Mouse (Mus musculus): Measurements from ENCODE around the gene Veph1.

DNA sequence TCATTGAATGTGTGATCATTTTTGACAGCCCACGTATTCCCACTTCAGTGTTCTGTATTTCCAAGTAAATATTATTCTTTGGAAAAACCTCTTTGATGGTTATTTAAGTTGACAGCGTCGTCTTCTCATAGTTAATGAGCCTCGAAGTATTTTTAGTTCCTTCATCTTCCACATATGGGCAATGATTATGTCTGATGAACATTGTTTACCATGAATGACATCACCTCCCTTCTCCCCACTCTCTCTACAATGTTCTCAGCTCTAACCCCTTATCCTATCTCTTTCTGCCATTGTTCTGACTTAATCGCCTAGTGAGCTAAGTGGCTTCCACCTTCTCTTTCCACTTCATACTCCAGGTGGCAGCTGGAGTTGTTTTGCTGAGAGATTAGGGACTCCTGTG lies 261.4 kb downstream of the Veph1 start:
- TF ChIP-seq CTCF (conservative IDR thresholded peaks at IDR 0.05; ENCODE audit: insufficient read depth, insufficient read length, low read depth, low read length) (no peak), POLR2A (IDR thresholded peaks at IDR 0.05; ENCODE audit: low read depth, low read length) (no peak)
